In genomic region chr14:60882681-60883080, GRCm38 (mm10) we compare ENCODE assay signal across 25 mouse cellular contexts.
A peak's percentile ranks its signal among the peaks of the same experiment; 100 is the strongest.
DNase-seq lines count a peak whose midpoint lies in the region; ATAC-seq lines count a peak whose summit lies in the region.
"Had no signal": no experiment of that assay in that cellular context is flagged by ENCODE, and none has a peak within 500 bp of the region (broad histone marks: within the 10 kb centered on the region; RNA-seq: fewer than 3 reads in every experiment).

No protein-coding gene starts in this region.

- H3K9ac ChIP-seq in forebrain, embryonic 16.5 days (replicated peaks; ENCODE audit: low read depth, low read length) = no peak overlapping the region
- H3K9ac ChIP-seq: embryonic facial prominence, embryonic 12.5 days; embryonic facial prominence, embryonic 15.5 days; heart, embryonic 13.5 days; hindbrain, embryonic 14.5 days had no signal

- H3K4me3 ChIP-seq in forebrain, embryonic 16.5 days (replicated peaks; ENCODE audit: low read length) = no peak overlapping the region
- H3K4me3 ChIP-seq: embryonic facial prominence, embryonic 12.5 days; embryonic facial prominence, embryonic 15.5 days; heart, adult 2 months; heart, embryonic 10.5 days; heart, embryonic 13.5 days had no signal

- H3K27me3 ChIP-seq in forebrain, embryonic 16.5 days (replicated peaks; ENCODE audit: control insufficient read depth, insufficient read depth, low read length) = no peaks in the 10 kb centered on the region
- H3K27me3 ChIP-seq: embryonic facial prominence, embryonic 12.5 days; embryonic facial prominence, embryonic 15.5 days; heart, embryonic 13.5 days had no signal

- no peaks in the 10 kb centered on the region for H3K4me1 ChIP-seq in forebrain, embryonic 16.5 days (replicated peaks; ENCODE audit: control insufficient read depth, insufficient read depth, low read length)
- H3K4me1 ChIP-seq: embryonic facial prominence, embryonic 12.5 days; embryonic facial prominence, embryonic 15.5 days; heart, embryonic 13.5 days had no signal

- H3K9me3 ChIP-seq in forebrain, embryonic 16.5 days (ENCODE audit: control insufficient read depth, low read length) = peaks cover 5% of the 10 kb centered on the region; the same call in 1 of the 2 replicates
- H3K9me3 ChIP-seq: embryonic facial prominence, embryonic 15.5 days had no signal

- DNase-seq in cerebellum, postnatal 4 days (ENCODE audit: low spot score in 2 of 2) = no peak
- peak; percentile 3 for DNase-seq in embryo, embryonic 10 days (ENCODE audit: low spot score)
- no peak for DNase-seq in embryo, embryonic 10.5 days (ENCODE audit: low spot score)
- DNase-seq in cerebellum, postnatal 25 days = peak; percentile 27 to 46
- DNase-seq: adrenal gland, adult 8-10 months; adrenal gland, postnatal 25 days; gastrocnemius, postnatal 10 days; gastrocnemius, postnatal 36 days; heart, adult 2 months; heart, postnatal 14 days; heart, postnatal 4 days; kidney, adult 18-20 months; kidney, adult 9 months had no signal

- 91% methylated on average over 4 of the region's 4 CpGs for WGBS in forebrain, embryonic 16.5 days

- no peak overlapping the region for H3K27ac ChIP-seq in forebrain, embryonic 16.5 days (ENCODE audit: low read length)
- H3K27ac ChIP-seq: embryonic facial prominence, embryonic 12.5 days; embryonic facial prominence, embryonic 15.5 days; heart, adult 2 months; heart, embryonic 10.5 days; heart, embryonic 13.5 days; hindbrain, embryonic 14.5 days; hindbrain, postnatal 0 days had no signal

- H3K36me3 ChIP-seq in forebrain, embryonic 16.5 days (ENCODE audit: control insufficient read depth, insufficient read depth) = peaks cover 4% of the 10 kb centered on the region

- no peak overlapping the region for H3K4me2 ChIP-seq in forebrain, embryonic 16.5 days (ENCODE audit: low read length)
- H3K4me2 ChIP-seq: embryonic facial prominence, embryonic 12.5 days; embryonic facial prominence, embryonic 15.5 days; heart, embryonic 13.5 days; hindbrain, embryonic 14.5 days had no signal

- 0 out of 2 replicates have a peak, but pooled peaks have one; percentile 52 for ATAC-seq in cerebellum, adult (ENCODE audit: insufficient number of reproducible peaks, low FRiP score, low TSS enrichment)
- ATAC-seq in forebrain, embryonic 16.5 days = no peak
- ATAC-seq: activated CD4-positive, CD25-positive, alpha-beta regulatory T cell, adult 4 months; forebrain, embryonic 14.5 days; hindbrain, postnatal 0 days; inflammation-experienced regulatory T-cells, adult 6 months; intestine, embryonic 16.5 days had no signal

Comparison
In these comparisons a context has a peak if more than half of its experiments do, and no peak if none do; other contexts are left out.
1. DNase-seq: peak in embryo, embryonic 10 days (single experiment) and cerebellum, postnatal 25 days (2 of 2); none in cerebellum, postnatal 4 days (0 of 2) and embryo, embryonic 10.5 days (single experiment).